Mouse (Mus musculus): ENCODE data around the gene Bglap3.

DNA sequence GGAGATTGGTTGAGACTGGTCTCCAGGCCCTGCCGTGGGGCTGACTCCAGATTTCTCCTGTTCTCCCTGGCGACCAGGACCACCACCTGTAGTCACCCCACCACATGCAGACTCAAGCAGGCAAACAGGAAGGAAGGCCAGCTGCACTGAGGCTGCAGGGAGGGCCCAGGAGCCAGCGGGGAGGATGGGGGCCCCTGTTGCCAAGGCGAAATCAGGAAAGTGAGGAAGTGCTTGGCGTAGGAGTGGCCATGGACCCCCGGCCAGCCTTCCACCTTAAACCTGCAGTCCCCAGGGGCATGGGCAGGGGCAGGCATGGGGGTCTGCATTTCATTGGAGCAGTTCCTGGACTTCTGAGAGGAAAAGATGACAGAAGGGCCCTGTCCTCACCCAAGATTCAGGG, 11.4 kb downstream of the Bglap3 start:
- TF ChIP-seq POLR2A (IDR thresholded peaks at IDR 0.05; ENCODE audit: extremely low read depth, insufficient read depth, low read length): no peak
- TF ChIP-seq CTCF (IDR thresholded peaks at IDR 0.05; ENCODE audit: extremely low read depth, insufficient read depth, low read length): no peak
